In genomic region chrX:12285141-12285540, GRCm38 (mm10) we compare ENCODE assay signal across 30 mouse cellular contexts.
A peak's percentile ranks its signal among the peaks of the same experiment; 100 is the strongest.
DNase-seq lines count a peak whose midpoint lies in the region; ATAC-seq and TF ChIP-seq lines count a peak whose summit lies in the region.
"Had no signal": no experiment of that assay in that cellular context is flagged by ENCODE, and none has a peak within 500 bp of the region (broad histone marks: within the 10 kb centered on the region; RNA-seq: fewer than 3 reads in every experiment).

No protein-coding gene starts in this region.

- no peaks in the 10 kb centered on the region for H3K36me3 ChIP-seq in midbrain, embryonic 11.5 days (ENCODE audit: control insufficient read depth, insufficient read depth, low read length)
- no peaks in the 10 kb centered on the region for H3K36me3 ChIP-seq in midbrain, postnatal 0 days (ENCODE audit: insufficient read depth, low read length)
- H3K36me3 ChIP-seq: embryonic facial prominence, embryonic 13.5 days; embryonic facial prominence, embryonic 15.5 days; forebrain, embryonic 10.5 days; forebrain, embryonic 12.5 days; G1E had no signal

- no peak for TF ChIP-seq CTCF in midbrain, postnatal 0 days (IDR thresholded peaks at IDR 0.05)

- peak; percentile 33 for DNase-seq in heart, adult 11 months
- no peak for DNase-seq in heart, adult 8-10 months (ENCODE audit: low spot score)
- DNase-seq in midbrain, embryonic 11.5 days (ENCODE audit: low spot score, missing footprints): peak; percentile 76
- DNase-seq in midbrain, postnatal 0 days (ENCODE audit: low spot score): no peak
- DNase-seq in R1 (ENCODE audit: low read depth, low spot score): peak; percentile 58
- no peak for DNase-seq in adrenal gland, adult (ENCODE audit: inconsistent age in 2 of 2, low spot score in 1 of 2)
- no peak for DNase-seq in layer of hippocampus, adult 11-12 months (ENCODE audit: low spot score)
- DNase-seq: adrenal gland, adult 2 months; adrenal gland, postnatal 10 days; adrenal gland, postnatal 25 days; B cell, adult 2 months; cerebellum, adult 11 months; cerebellum, adult 18-20 months; cerebellum, adult 8-10 months; cerebellum, adult 9-11 months; cerebellum, postnatal 14 days; cerebellum, postnatal 36 days; embryo, embryonic 11 days had no signal

- WGBS in midbrain, embryonic 11.5 days: 30% methylated on average over 5 of the region's 5 CpGs
- 49% methylated on average over 5 of the region's 5 CpGs for WGBS in midbrain, postnatal 0 days

- H3K27ac ChIP-seq in midbrain, embryonic 11.5 days (ENCODE audit: low read depth, low read length): no peak overlapping the region
- H3K27ac ChIP-seq in midbrain, postnatal 0 days (ENCODE audit: low read depth, low read length): no peak overlapping the region
- H3K27ac ChIP-seq: embryonic facial prominence, embryonic 13.5 days; embryonic facial prominence, embryonic 15.5 days; forebrain, embryonic 10.5 days; forebrain, embryonic 12.5 days had no signal

- H3K27me3 ChIP-seq in midbrain, embryonic 11.5 days (ENCODE audit: control insufficient read depth, insufficient read depth, low read length): peaks cover 10% of the 10 kb centered on the region
- H3K27me3 ChIP-seq in midbrain, postnatal 0 days (ENCODE audit: insufficient read depth, low read length): no peaks in the 10 kb centered on the region; the same call in 1 of the 2 replicates
- H3K27me3 ChIP-seq: CH12.LX had no signal

- no peak overlapping the region for H3K4me2 ChIP-seq in midbrain, embryonic 11.5 days
- no peak overlapping the region for H3K4me2 ChIP-seq in midbrain, postnatal 0 days (ENCODE audit: low read depth, low read length, poor library complexity, severe bottlenecking)
- H3K4me2 ChIP-seq: embryonic facial prominence, embryonic 13.5 days; embryonic facial prominence, embryonic 15.5 days; forebrain, embryonic 12.5 days had no signal

- peaks cover 13% of the 10 kb centered on the region for H3K4me1 ChIP-seq in midbrain, embryonic 11.5 days (ENCODE audit: control insufficient read depth, insufficient read depth, low read length)
- H3K4me1 ChIP-seq in midbrain, postnatal 0 days (ENCODE audit: insufficient read depth, low read length): no peaks in the 10 kb centered on the region

- no peak for ATAC-seq in midbrain, embryonic 11.5 days (ENCODE audit: low FRiP score)
- ATAC-seq in midbrain, postnatal 0 days (ENCODE audit: low FRiP score): no peak
- ATAC-seq: activated CD4-positive, CD25-positive, alpha-beta regulatory T cell, adult 4 months; CD4-positive, CD25-positive, alpha-beta regulatory T cell, adult 4 months; forebrain, embryonic 14.5 days; forebrain, embryonic 16.5 days; Patski had no signal

- H3K9me3 ChIP-seq in midbrain, embryonic 11.5 days (ENCODE audit: control insufficient read depth, low read length): no peaks in the 10 kb centered on the region
- H3K9me3 ChIP-seq in midbrain, postnatal 0 days (ENCODE audit: low read length): no peaks in the 10 kb centered on the region
- H3K9me3 ChIP-seq: embryonic facial prominence, embryonic 13.5 days; embryonic facial prominence, embryonic 15.5 days; forebrain, embryonic 10.5 days; forebrain, embryonic 12.5 days; G1E had no signal

- no peak overlapping the region for H3K9ac ChIP-seq in midbrain, embryonic 11.5 days (ENCODE audit: low read length)
- no peak overlapping the region for H3K9ac ChIP-seq in midbrain, postnatal 0 days (replicated peaks; ENCODE audit: low read length, poor library complexity, severe bottlenecking)
- H3K9ac ChIP-seq: embryonic facial prominence, embryonic 13.5 days; embryonic facial prominence, embryonic 15.5 days; forebrain, embryonic 12.5 days had no signal

- H3K4me3 ChIP-seq in midbrain, embryonic 11.5 days (ENCODE audit: low read depth, low read length): no peak overlapping the region
- H3K4me3 ChIP-seq in midbrain, postnatal 0 days (ENCODE audit: low read depth, low read length): no peak overlapping the region
- H3K4me3 ChIP-seq: embryonic facial prominence, embryonic 13.5 days; embryonic facial prominence, embryonic 15.5 days; erythroblast, embryonic 14.5 days; forebrain, embryonic 10.5 days; forebrain, embryonic 12.5 days had no signal

Comparison
In these comparisons a context has a peak if more than half of its experiments do, and no peak if none do; other contexts are left out.
1. DNase-seq: peak in heart, adult 11 months (single experiment), midbrain, embryonic 11.5 days (single experiment) and R1 (single experiment); none in heart, adult 8-10 months (single experiment), midbrain, postnatal 0 days (single experiment), adrenal gland, adult (0 of 2) and layer of hippocampus, adult 11-12 months (single experiment).